Mouse (Mus musculus): ENCODE measurements around the gene Ext2.

The Ext2 gene

DNA sequence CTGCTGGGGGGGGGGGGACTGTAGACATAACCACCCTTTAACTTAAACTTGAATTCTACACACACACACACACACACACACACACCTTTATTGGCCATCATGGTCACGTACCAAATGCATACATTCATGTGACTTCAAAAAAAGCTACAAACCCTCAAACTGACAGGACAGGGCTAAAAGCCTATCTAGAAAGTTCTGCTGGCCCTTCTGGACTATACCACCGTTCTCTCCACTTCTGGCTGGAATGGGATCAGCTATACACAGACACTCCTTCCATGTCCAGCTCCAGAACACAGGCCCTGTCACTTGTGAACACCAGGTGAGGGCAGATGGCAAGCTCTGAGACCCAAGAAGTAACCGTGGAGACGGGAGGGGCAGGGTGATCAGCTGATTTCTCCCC lies 178.1 kb downstream of the Ext2 start:
- DNase-seq (ENCODE audit: inconsistent age in 2 of 2, low spot score in 1 of 2) = no peak

DNA sequence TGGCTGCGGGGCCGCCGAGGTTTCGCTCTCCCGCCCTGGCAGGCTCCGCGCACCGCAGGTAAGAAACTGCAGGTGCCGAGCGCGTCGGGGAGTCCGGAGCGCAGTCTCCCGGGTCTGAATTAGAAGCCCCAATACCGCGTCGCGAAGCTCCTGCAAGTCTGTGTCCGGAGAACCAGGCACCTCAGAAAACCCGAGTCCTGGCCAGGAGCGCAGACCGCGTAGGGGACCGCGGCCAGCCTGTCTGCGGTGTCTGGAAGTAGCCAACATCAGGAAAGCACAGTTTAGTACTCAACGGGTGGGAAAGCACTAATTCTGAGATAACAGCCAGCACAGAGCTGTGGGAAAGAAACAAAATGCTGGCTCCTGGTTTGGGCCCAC lies 179.0 kb downstream of the Ext2 start:
- peak in 1 of 2 experiments; percentile 31 for DNase-seq (ENCODE audit: inconsistent age in 2 of 2, low spot score in 1 of 2)

DNA sequence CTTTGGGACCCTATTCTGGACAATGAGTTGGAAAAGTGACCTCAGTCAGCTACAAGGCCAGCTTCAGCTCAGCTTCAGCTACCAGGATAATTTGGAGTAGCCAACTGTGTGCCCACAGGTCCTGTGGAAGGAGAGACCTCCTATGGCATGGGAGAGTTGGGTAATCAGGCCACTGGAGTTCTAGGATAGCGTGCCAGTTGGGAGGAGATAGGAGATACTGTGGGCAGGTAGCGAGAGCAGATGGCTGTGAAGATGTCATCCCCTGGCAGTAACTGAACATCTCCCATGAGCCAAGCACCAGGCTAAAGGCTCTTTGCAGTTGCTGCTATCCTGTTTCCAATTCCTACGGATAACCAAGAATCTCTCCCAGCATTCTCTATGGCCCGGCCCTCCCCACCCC lies 187.8 kb downstream of the Ext2 start:
- DNase-seq (ENCODE audit: inconsistent age in 2 of 2, low spot score in 1 of 2) = no peak

DNA sequence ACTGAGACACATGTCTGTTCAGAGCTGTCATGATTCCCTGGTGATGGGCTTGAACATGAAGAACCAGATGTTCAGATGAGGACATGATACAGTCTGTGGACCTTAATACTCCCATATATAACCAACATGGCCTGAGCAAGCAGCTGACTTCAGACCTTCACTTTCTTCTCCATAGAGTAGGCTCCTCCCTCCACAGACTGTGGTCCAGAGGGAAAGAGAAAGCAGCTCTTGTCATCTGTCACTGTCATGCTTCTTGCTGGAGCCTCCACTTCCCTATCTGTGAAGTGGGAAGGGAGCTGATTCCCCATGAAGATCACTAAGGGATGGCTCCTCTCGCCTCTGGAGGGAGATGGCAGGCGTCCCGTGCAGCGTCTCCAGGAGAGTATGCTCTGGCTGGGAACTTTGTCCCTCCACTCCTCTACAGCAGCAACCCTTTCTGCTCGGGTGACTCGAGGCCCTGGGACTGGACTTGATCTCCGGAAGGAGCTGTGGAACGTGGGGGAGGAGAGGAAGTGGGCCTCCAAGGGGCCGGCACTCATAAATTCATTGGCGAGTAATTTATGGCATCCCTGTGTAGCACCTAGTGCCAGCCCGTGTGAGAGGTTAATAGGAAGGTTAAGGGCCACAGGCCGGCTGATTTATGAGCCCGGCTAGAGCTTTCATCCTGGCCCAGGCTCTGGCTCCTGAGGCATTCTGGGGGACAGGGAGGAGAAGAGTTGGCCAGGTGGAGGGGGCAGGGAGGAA lies 197.5 kb downstream of the Ext2 start:
- DNase-seq (ENCODE audit: inconsistent age in 2 of 2, low spot score in 1 of 2) = no peak

DNA sequence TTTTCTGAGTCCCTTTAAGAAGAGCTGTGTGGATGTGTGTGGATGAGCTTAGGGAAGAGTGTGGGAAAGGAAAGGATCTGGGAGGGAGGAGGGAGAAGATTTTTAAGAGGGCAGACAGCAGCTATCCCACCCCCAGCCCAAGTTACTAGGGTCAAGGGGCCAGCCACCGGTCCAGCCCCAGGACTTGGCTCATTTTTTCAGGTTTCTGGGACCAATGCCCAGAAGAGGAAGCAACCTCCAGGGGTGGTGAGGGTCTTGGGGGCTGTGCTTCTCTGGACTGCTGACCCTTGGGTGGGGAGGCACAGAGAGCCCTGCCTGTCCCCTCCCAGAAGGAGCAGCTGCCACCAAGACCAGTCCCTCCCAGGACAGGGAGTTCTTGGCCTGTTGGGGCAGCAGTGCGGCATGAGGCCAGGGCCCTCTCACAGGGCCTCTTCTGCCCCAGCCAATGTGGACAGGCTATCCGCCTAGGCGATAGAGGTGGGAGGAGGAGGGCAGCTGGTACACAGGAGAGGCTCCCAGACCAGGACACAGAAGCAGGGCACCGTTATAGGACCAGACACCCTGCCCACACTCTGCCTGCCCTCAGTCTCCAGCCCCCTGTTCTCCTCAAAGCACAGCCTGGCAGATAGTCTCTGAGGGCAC lies 203.0 kb downstream of the Ext2 start:
- DNase-seq (ENCODE audit: inconsistent age in 2 of 2, low spot score in 1 of 2) = peak; percentile 13 to 36

DNA sequence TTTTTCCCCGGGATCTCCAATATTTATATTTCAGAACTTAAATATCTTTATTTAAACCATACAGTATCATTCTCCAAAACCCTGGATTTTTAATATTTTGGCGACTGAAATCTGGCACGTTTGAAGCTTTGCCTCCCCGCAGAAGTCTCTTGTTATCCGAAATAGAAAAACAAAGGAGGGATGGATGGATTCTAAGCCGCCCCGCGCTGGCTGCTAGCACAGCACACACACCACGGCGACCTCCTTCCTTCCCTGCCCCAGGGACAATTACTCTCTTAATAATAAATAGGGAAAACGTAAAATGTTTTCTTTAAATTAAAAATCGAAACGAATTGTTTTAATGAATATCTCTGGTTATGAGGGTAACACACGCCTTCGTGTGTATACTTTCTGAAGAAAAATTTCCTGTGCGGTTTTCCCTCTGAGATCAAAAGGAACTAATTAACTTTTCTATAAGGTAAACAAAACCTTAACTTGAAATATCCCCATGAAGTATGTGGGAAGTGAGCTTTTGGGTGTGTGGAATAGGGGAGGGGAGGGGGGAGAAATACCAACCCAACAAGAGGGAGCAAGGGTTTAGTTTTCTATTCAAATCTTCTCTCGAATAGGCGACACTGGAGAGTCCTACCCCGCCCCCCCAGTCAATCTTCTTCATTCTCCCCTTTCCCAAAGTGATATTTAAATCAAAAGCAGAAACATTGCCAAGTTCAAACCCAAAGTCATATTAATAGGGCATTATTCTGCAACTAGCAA lies 203.7 kb downstream of the Ext2 start:
- DNase-seq (ENCODE audit: inconsistent age in 2 of 2, low spot score in 1 of 2) = no peak

DNA sequence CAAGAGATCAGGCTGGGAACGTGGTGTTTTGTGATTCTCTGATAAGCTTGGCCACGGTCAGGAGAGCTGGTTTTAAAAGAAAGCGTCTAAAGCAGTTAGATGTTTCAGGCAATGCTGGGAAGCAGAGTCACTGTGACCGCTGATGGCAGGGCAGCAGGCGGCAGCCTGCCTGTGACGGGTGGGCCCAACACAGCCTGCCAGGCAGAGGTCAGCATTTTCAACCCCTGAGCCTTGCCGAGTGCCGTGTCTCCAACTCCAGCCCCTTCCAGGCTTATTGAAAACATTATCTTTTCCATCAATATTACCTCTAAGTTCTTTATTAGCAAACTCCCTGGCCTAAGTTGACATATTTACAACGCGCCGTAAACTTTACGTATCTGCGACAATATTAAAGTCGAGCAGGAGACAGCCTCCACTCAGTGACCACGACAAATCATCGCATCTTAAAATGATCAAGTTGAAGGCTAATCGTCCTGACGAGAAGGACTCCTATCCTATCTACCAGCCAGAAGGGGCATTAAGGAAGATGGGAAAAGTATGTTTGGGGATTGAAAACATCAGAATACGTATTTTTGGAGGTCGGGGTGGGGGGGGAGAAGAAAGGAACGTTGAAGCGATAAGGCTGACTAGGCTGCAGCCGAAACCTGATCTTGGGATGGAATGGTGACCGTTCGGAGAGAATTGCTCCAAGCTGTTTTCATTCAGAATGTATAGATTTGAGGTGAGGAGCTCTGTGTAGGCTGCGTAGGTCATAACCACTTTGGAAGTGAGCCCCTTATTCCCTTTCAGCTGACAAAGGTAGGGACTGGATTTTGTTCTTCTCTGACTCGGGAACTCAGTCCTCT lies 206.3 kb downstream of the Ext2 start:
- no peak for DNase-seq (ENCODE audit: inconsistent age in 2 of 2, low spot score in 1 of 2)

DNA sequence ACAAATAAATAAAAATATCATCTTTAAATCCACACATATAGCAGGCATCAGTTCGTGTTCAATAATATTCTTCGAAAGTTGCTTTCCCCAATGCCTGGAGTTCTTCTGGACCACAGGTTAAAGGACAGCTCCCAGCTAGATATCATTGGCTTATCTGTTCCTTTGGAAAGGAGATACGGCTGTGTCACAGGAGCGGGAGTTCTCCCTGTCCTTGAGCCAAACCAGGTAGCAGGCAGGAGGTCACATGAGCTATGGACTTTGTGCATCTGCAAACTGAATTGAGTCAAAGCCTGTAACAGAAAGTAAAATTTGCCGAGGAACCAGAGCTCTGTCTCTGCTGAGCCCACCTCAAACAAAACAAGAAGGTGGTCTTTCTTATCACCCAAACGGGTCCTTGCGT lies 209.3 kb downstream of the Ext2 start:
- DNase-seq (ENCODE audit: inconsistent age in 2 of 2, low spot score in 1 of 2) = no peak
